Mouse (Mus musculus): ENCODE results near the gene Six2.
"Not testable (repeated sequence)": the region's sequence is repeated elsewhere in the genome, so short reads cannot be mapped to it uniquely, and the experiment has no call there.

Gene Six2

GRCm38 (mm10) chr17:85689807-85690319, 1.8 kb upstream of the Six2 start:
- no peak for DNase-seq

DNA sequence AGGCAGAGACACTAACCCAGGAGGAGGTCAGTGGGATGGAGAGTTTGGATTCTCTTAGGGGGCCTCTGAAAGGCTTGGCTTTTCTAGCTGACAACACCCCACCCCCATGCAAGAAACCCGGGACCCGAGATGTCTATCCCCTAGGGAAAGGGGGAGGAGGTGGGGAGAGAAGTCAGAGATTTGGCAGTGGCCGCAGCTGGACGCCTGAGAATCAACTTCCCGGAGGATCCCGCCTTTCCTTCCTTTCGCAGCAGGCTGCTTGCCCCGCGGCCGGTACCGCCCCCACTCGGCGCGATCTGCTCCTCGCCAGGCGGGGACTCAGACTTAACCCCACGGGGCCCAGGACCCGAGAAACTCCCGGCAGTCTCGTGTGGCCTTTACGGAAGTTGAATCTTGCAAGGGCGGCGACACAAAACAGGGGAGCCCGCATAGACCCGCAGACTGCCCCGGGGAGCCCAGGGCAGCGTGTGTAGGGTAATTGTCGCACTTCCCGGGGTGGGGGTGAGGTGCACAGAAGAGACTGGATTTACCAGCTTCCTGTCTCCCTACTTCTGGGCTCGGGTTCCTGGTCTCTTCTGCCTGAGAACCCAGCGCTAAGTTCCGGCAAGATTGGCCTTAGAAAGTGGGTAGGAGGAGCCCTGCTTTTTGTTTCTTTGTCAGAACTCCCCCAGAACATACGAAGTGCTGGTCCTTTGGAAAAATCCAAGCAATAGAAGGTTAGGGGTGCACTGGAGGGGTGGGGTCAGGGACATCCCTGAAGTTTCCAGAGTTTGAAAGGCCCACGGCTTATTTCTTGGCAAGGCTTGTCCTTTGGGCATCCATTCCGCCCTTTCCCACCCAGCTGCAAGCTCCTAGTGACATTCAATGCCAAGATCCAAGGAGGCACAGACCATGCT, 1.1 kb upstream of the Six2 start:
- DNase-seq, result no peak

DNA sequence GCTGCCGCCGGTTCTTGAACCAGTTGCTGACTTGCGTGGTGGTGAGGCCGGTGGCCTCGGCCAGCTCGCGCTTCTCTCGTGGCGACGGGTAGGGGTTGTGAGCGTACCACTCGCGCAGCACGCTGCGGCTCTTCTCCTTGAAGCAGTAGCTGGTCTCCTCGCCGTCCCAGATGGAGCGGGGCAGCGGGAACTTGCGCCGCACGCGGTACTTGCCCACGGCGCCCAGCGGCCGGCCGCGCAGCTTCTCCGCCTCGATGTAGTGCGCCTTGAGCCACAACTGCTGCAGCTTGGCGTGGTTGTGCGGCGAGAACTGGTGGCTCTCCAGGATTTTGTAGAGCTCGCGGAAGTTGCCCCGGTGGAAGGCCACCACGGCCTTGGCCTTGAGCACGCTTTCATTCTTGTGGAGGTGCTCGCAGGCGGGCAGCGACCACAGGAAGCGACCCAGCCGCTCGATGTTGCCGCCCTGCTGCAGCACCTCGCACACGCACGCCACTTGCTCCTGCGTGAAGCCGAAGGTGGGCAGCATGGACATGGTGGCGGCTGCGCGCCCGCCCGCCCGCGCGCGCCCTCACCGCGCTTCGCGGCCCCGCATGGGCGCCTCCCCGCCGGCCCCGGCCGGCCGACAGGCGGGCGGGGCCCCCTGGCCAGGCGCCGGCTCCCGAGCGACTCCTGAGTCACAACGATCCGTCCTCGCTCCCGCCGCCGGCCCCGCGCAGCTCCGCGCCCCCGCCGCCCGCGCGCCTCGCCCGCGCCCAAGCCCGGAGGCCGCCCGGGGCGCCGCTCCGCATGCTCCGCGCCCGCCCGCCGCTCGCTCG, 446 bp downstream of the Six2 start:
- no peak for DNase-seq

DNA sequence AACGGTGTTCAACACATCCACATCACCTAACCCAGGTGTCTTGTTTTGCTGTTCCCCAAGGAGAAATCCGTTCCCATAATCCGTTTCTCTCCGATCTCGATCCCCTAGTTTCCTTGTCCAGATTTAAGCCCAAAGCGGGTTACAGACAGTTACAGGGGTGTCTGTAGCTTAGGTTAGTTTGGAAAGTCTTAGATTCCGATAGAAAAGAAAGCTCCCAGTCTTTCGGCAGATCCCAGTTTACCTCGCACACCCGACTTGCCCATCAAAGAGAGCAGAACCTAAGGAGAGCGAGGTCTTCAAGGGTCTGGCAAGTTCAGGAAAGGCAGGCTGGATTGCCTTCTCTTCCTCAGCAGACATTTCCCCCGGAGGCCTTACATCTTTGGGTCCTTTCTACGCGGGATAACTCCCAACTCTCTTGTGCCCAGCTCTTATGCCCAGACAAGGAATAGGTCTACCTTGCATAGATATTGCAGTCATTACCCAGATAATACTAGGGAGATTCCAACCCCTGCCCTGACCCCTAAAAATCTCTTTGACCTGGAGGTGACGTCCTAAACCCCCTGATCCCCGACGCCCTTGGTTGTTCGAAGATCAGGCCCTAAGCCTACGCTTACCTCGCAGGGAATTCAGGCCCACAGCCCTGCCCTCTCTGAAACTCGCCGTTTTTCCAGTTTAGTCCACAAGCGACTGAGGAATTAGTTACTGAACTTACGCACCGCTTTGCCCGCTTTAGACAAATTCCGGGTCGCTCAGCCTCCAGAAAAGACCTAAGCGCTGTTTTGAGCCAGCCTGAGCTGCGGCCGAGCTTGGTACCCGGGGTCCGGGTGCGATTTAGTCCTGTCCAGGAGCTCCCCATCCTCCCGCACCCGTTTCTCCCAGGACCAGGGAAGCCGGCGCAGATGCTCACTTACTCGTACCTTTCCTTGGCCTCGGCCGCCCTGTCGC, 1.3 kb downstream of the Six2 start:
- no peak for DNase-seq

DNA sequence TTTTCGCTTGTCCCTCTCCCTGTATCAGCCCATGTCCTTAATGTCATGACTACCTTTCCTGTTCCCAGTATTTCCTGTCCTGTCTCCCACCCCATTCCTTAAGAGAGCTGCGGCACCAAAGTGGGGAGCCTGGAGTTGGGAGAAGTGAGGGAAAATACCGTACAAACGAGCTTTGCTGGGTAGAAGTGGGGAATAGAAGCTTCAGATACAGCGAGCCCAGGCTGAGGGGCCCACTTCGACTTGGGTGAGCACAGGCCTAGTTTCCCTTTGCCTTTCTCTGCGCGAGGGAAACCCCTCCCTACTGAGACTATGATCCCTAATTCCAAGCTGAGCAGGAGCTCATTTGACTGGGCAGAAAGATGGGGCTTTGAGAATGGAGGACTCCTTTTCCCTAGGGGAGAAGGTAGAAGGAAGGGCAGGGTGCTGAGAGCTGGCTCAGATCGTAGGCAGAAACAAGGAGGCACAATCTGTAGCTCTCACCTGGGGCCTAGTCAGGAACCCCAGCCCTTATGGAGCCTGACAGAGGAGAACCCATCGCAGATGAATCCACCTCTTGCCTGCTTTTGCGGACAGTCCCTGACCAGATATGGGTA, 2.3 kb downstream of the Six2 start:
- DNase-seq, result no peak

DNA sequence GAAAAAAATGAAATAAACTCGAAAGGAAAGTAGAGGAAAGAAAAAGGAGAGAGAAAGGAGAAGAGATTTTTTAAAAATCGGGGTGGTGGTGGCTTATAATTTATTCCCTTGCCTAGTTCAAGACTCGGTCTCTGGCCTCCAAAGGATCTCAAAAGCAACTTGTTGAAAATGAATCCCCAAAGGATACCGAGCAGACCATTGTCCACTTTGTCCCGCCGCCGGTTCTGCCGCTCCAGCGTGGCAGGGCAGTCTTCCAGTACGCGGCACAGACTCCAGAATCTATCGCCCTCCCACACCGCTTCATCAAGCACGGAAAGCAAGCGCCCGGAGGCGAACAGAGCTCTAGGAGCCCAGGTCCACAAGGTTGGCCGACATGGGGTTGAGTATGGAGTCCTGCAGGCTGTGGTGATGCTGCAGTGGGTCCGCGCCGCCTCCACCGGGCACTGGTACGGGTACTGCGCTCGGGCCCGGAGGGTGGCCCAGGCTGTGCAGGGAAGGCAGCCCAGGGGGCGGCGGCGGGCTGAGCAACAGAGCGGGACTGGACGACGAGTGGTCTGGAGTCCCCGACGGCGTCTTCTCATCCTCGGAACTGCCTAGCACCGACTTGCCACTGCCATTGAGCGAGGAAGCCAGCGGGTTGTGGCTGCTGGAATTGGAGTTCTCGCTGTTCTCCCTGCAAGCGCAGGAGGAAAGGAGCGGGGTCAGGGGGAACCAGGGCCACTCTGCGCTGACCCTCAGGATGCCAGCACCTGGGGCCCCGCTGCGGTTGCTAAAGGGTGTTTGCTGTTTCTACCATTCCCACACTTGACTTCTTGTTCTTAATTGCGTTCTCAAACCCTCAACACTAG, 3.0 kb downstream of the Six2 start:
- DNase-seq, result no peak

GRCm38 (mm10) chr17:85684436-85684835, 3.6 kb downstream of the Six2 start:
- DNase-seq, result not testable (repeated sequence)

DNA sequence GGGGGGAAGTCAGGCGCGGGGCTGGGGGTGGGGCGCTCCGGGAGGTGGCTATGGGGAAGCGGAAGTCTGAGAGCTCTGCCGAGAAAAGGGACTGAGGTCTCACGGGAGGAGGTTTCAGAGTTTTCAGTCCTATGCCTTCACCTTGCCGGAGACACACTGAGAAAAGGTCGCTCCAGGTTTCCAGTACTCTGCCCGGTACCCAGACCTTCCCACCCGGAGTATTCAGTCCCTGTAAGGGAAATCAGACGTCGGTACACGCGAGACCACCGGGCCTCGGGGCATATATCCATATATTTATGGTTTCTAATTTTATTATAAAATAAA, 4.1 kb downstream of the Six2 start:
- DNase-seq, result no peak

DNA sequence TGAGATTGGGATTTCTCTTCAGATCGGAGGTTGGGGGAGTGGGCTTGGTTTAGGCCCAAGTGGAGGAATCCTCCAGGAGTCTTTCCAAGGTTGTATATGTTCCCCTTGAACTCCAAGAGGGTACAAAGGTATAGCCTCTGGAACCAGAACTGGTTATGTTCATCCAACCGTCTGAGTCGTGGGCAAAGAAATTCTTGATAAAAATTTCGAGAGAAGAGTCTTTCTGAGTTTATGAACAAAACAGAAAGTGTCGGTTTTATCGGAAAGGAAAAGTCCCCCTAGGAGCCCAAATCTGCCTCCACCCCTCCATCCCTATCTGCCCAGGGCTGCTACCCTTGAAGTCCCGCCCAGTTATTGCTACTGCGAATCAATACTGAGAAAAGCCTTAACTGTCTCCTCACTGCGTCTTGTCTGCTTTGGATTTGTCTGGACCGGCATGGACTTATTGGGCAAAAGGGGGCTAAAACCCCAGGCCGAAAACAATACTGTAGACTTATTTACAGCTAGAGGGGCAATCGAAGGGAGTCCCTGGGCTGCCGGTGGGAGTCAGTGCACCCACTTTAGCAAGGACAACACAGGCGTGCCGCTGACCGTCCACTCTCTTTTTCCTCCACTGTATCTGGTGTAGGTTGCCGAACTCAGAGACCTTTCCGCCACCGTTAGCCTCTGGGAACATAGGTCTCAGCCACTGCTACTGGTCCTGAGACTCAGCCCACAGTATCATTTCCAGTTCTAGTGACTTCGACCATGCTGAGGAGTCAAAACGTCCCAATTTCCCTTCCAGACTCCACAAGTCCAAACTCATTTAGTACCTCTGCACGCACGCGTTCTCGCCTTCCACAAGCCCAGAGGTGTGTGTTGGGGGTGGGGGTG, 4.7 kb downstream of the Six2 start:
- no peak for DNase-seq

DNA sequence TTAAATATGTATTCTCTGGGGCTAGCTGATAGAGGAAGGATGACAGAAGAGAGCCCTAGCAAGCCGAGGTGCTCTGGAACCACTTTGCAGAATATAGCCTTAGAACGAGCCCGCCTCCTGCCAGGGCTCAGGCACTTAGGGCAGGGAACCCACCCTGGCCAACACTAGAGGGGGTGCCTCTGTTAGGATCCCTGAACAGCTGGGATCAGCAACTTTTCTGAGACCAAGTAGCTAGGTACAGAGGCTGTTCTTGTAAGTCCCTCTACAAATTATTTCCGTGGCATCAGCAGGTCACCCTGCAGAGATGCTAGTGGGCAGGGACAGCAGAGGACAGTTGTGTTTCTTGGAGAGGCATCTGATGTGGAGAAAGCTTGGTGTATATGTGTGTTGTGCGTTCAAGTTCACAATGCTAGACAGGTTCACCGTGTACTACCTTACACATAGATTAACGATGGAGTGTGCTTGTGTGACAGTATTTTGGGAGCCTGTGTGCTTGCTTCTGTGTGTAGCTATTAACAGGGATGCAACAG, 5.8 kb downstream of the Six2 start:
- DNase-seq, result no peak

DNA sequence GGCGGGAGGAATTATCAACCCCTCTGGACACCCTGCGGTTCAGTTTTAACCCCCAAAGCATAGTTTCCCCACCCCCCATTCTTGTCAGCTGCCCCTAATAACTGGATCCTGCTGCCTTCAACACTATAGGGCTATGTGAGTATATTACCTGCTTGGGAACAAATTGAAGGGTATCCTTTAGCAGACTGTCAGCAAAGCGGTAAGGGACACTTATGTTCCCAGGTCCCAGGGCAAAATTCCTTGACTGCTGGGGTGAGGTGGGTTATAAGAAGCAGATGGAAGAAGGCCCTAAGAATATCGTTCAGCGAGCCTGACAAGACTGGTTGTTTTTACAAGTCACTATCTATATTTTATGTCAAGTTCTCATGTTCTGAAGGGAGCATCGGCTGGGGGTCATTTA, 6.3 kb downstream of the Six2 start:
- DNase-seq, result no peak

- no peak for DNase-seq
Measured at GRCm38 (mm10) chr17:85680851-85681550, 7.1 kb downstream of the Six2 start.

DNA sequence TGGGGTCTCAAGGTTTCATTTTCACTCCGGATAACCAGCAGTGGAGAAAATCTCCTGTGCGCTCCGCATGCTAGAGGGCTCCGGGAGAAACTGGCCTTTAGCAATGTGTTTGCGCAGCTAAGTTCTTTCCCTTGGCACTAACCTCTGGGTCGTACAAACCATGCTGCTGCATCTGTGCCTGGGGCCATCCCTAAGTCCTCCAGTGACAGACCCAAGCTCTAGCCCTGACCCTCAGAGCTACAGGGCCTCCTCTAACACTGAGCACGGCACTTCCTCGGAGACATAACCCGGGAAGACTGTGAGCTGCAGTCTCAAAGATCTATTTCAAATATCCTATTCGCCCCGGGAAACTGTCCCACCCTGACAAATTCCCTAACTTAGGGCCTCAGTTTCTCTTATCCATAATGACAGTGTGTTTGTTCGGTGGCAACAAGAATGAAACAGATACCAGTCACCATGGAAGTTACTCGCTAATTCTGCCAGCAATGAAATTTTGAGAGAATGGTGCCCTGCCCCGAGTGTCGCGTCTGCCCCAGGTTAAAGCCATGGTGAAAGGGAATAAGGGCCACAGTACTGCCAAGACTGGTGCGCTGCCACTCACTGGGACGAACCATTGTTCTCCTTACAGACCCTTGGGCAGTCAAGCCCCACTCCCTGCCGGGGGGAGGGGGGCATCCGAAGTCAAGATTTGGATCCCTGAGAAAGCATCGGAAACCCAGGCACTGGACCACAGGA, 7.8 kb downstream of the Six2 start:
- no peak for DNase-seq

DNA sequence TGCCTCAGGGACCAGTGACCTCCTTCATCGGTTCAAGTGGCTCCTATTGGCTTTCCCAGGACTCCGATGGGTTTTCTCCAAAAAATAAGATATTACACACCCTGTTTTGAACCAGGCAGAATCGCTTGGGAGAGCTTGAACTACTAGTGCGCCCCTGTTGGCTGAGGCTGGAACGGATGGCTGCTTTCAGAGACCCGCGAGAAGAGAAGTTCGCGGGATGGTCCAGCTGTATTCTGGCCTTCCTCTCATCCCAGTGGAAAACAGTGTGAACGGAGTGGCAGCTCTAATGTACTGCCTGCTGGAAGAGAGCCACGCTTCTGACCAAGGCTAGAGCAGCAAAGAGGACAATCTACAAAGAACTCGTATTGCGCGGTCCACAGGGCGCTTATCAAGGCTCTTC, 8.4 kb downstream of the Six2 start:
- no peak for DNase-seq

GRCm38 (mm10) chr17:85664618-85665320, 23.3 kb downstream of the Six2 start:
- DNase-seq, result peak; percentile 39

GRCm38 (mm10) chr17:85664202-85664601, 23.9 kb downstream of the Six2 start:
- DNase-seq, result no peak

DNA sequence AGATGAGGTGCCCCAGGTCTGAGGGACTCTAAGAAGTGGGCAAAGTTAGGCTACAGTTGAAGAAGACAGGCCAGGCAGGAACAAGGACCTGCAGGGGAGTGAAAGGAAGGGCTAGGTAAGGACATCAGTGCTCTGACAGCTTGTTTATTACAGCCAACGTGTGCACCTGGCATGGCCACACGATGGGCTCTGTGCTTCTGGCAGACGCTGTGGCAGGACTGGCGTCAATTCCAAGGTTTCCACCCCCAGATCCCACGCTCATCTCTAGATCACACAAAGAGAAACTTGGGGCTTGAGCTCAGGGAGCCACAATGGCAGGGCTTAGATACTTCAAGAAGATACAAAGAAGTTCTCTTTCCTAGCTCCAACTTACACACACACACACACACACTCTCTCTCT, 26.6 kb downstream of the Six2 start:
- no peak for DNase-seq

GRCm38 (mm10) chr17:85660016-85660415, 28.1 kb downstream of the Six2 start:
- DNase-seq, result no peak
